Mouse (Mus musculus) hindbrain, embryonic 15.5 days (tissue): ENCODE measurements around the gene Rad51ap2. TPM values are rescaled to one million over a fixed set of nuclear protein-coding genes. Genes with fewer than 3 reads are reported as not detected.

Source experiments
- ATAC-seq: fragments of 200-750 bp; cut with Nextera tagmentation; 2 replicates; pipeline ENCODE4 v1.8.0; 2017; ENCODE audit warnings: low read depth, moderate number of reproducible peaks, moderate TSS enrichment; ENCODE audit not compliant: low FRiP score
- H3K27ac ChIP-seq: fragments of 300-500 bp; sonication (generic); replicated peaks from 2 replicates; pipeline ENCODE4 v1.5.1; 2015; ENCODE audit warnings: mild to moderate bottlenecking, inconsistent platforms
- H3K27me3 ChIP-seq: fragments of 300-500 bp; sonication (generic); 2 replicates; pipeline ENCODE4 v1.6.1; 2015; ENCODE audit warnings: control low read depth, inconsistent platforms
- H3K36me3 ChIP-seq: fragments of 300-500 bp; sonication (generic); 2 replicates; pipeline ENCODE4 v1.6.1; 2015; ENCODE audit warnings: control low read depth, inconsistent platforms
- H3K4me1 ChIP-seq: fragments of 300-500 bp; sonication (generic); replicated peaks from 2 replicates; pipeline ENCODE4 v1.6.1; 2015; ENCODE audit warnings: control low read depth, inconsistent platforms
- H3K4me2 ChIP-seq: fragments of 300-500 bp; sonication (generic); 2 replicates; pipeline ENCODE4 v1.6.1; 2015; ENCODE audit warnings: moderate library complexity, mild to moderate bottlenecking, inconsistent platforms
- H3K4me3 ChIP-seq: fragments of 300-500 bp; sonication (generic); 2 replicates; pipeline ENCODE4 v1.5.1; 2015; ENCODE audit warnings: mild to moderate bottlenecking, inconsistent platforms
- H3K9ac ChIP-seq: fragments of 300-500 bp; sonication (generic); 2 replicates; pipeline ENCODE4 v1.6.1; 2015; ENCODE audit warnings: inconsistent platforms
- H3K9me3 ChIP-seq: fragments of 300-500 bp; sonication (generic); 2 replicates; pipeline ENCODE4 v1.6.1; 2016; ENCODE audit warnings: control low read depth, inconsistent platforms
- WGBS: fragments of 180-500 bp; shearing (Covaris S2); methylation state at CpG from one replicate; pipeline ENCODE4 v1.1.7; 2015; 5-methylcytosine and 5-hydroxymethylcytosine counted together
- polyA plus RNA-seq: library from polyadenylated mRNA; unstranded; fragments of >200 nt; fragmentation: Nextera tagmentation; extraction: Ambion mirVana; gene quantifications from 2 replicates; pipeline ENCODE4 v1.2.1, GENCODE M21; 2015

The Rad51ap2 gene
- polyA plus RNA-seq, 1 experiment from 2014 or later = 0.53 TPM

DNA sequence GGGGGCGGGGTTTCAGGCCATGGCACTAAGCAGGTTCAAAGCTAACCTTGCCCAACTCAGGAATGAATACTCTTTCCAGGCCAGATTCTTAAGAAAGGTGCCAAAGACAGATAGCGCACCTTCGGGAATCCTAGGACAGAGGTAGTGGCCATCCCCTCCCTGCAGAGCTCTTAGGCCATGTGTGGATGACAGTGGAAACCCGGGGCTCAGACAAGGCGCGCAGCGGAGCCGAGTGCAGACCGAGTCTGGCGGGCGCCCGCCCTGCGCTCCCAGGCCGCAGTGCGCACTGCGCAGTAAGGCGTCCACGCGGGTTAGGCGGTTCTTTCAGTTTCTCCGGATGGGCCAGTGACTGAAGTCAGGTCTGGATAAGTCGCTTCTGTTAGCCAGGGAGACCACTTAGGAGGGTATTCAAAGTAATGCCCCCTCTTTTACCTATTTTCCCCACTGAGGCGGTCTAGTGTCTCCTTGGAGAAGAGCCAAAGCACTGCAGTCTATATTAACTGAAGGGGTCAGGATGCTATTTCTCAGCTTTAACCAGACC lies 17.9 kb upstream of the Rad51ap2 start:
- Histone ChIP-seq H3K27ac (no peak overlapping the region), H3K4me2 (peak overlapping the region; percentile 92), H3K4me1 (peaks cover 23% of the 10 kb centered on the region), H3K27me3 (0 out of 2 replicates have a peak, but pooled peaks cover 2% of the 10 kb centered on the region), H3K36me3 (no peaks in the 10 kb centered on the region), H3K9ac (no peak overlapping the region), H3K9me3 (no peaks in the 10 kb centered on the region), H3K4me3 (peak overlapping the region; percentile 57)
- peak; percentile 28; the same call in 1 of the 2 replicates for ATAC-seq
- 23% methylated on average over 23 of the region's 23 CpGs for WGBS

DNA sequence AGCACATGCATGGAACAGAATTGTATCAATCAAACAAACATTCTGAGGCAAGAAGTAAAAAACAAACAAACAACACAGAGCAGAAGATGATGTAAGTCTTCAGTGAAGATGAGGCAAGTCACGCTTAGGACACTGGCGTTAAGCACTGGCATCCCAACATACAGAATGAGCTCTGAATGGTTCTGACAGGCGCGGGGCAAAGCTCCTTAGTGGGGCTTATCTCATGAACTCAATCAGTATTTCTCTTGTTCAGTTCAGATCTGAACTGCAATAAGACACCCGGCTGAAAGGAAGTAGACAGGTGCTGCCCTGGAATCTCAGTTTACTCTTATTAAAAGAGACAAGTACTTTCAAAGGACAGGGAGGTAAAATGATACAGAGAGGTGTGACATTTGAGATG lies 1.7 kb upstream of the Rad51ap2 start:
- WGBS = 77% methylated on average over 5 of the region's 5 CpGs
- no peak overlapping the region for H3K4me2 ChIP-seq
- 0 out of 2 replicates have a peak, but pooled peaks cover 2% of the 10 kb centered on the region for H3K27me3 ChIP-seq
- no peak overlapping the region for H3K27ac ChIP-seq
- no peaks in the 10 kb centered on the region for H3K9me3 ChIP-seq
- H3K4me3 ChIP-seq = no peak overlapping the region
- H3K4me1 ChIP-seq = 0 out of 2 replicates have a peak, but pooled peaks cover 4% of the 10 kb centered on the region
- no peak overlapping the region for H3K9ac ChIP-seq
- no peak for ATAC-seq
- no peaks in the 10 kb centered on the region for H3K36me3 ChIP-seq

DNA sequence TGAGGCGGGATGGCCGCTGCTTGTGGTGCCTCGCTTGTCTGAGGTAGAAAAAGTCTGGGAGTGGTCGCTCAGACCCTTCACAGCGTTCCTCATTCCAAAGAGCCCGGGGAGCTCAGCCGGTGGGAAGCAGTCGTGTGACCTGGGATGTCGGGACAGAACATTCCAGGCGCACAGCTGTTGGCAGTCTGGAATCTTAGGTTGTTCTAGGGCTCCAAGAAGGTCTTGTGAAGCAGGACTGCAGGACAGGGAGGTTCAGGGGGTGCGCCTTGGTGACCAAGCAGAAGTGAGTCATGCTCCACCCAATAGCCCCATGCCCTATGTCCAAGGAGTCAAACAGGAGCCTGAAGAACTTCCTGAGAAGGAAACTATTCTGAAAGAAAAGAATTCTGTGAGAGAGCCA lies 334 bp downstream of the Rad51ap2 start:
- Histone ChIP-seq H3K9me3 (no peaks in the 10 kb centered on the region), H3K36me3 (no peaks in the 10 kb centered on the region), H3K4me1 (0 out of 2 replicates have a peak, but pooled peaks cover 4% of the 10 kb centered on the region), H3K27ac (0 out of 2 replicates have a peak overlapping the region, but pooled peaks have one; percentile 39), H3K4me2 (peak overlapping the region; percentile 81), H3K4me3 (peak overlapping the region; percentile 56), H3K9ac (peak overlapping the region; percentile 62), H3K27me3 (0 out of 2 replicates have a peak, but pooled peaks cover 2% of the 10 kb centered on the region)
- 5% methylated on average over 11 of the region's 11 CpGs for WGBS
- no peak for ATAC-seq

DNA sequence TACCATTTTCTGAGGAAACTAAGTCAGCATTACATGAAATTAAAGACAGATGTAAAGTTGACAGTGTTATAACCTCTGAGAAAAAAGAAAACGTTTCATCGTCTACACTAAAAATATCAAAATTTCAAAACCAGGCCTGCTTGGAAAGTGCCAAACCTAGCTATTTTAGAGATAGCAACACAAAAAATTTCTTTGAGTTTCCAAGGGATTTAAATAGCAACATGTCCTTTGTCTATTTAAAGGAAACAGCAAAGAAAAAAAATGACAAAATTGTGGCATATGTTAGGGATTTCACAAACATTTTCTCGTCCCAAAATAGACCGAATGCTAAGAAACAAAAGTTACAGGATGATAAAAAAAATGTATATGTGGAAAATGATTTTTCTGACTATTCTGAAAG lies 753 bp downstream of the Rad51ap2 start:
- no peak overlapping the region for H3K9ac ChIP-seq
- H3K4me3 ChIP-seq = peak overlapping the region; percentile 56; the same call in 1 of the 2 replicates
- 85% methylated on average over 4 of the region's 4 CpGs for WGBS
- no peak overlapping the region for H3K27ac ChIP-seq
- 0 out of 2 replicates have a peak, but pooled peaks cover 4% of the 10 kb centered on the region for H3K4me1 ChIP-seq
- H3K9me3 ChIP-seq = no peaks in the 10 kb centered on the region
- ATAC-seq = no peak
- H3K4me2 ChIP-seq = peak overlapping the region; percentile 81
- H3K36me3 ChIP-seq = no peaks in the 10 kb centered on the region
- 0 out of 2 replicates have a peak, but pooled peaks cover 2% of the 10 kb centered on the region for H3K27me3 ChIP-seq

Other genes starting within 250 kb of the Rad51ap2 start
- not detected in 2 replicates for gene Msgn1, start 247.1 kb upstream of the Rad51ap2 start, polyA plus RNA-seq
- 1.8 and 3.7 TPM in 2 replicates for gene Gen1, start 190.3 kb upstream of the Rad51ap2 start, polyA plus RNA-seq
- gene Smc6, start 190.2 kb upstream of the Rad51ap2 start, polyA plus RNA-seq = 91.6 and 108 TPM in 2 replicates
- 95.3 and 123 TPM in 2 replicates for gene Vsnl1, start 19.5 kb upstream of the Rad51ap2 start, polyA plus RNA-seq